ENCODE assay signal across 8 mouse cellular contexts in the genomic region with DNA sequence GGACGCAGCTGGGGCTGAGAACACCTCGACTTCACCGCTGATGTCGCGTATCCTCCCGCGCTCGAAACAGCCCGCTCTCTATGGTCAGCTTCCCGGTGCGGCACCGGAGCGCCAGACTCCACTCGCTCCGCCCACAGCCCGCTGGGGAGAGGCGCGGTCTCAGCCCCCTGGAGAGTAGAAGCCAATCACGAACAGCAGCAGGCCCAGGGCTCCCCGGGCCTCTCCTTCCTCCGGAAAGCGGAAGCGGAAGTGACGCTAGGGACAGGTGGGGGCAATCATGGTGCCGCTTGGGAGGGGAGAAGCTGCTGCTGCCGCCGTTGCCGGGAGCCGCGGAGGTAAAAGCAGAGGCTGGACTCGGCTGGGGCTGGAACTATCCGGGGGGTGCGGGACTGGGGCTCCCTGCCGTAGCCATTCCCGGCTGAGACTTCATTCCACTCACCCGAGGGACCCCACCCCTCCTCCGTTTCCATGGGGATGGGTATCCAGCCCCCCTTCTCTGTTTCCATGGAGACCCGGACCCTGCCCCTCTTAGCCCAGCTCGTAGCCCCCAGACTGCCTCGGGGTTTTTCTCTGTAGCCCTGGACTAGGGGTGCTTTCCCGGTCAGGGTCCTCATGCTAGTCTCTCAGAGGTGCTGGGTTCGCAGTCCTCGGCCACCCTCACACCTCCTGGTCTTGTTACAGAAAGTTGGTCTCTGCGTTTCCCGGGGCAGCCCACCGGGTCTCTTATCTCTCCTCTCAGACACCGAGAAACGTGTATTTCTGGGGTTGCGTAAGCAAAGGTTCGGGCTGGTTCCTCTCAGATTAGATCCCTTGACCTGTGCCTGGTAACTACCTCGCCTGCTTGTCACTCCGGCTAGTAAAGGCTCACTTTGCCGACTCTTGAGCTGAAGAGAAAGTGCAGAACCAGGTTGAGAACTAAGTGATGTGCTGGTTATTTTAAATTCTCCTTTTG. TPM values are rescaled to one million over a fixed set of nuclear protein-coding genes. Genes with fewer than 3 reads are reported as not detected.
DNase-seq lines count a peak whose midpoint lies in the region; ATAC-seq and TF ChIP-seq lines count a peak whose summit lies in the region.

No protein-coding gene starts in this region.

- peak overlapping the region; percentile 95 for H3K4me2 ChIP-seq in forebrain, embryonic 16.5 days (ENCODE audit: low read length)
- H3K4me2 ChIP-seq in lung, embryonic 15.5 days = peak overlapping the region; percentile 89

- H3K4me3 ChIP-seq in ES-E14 (ENCODE audit: insufficient read depth in 1 of 2, low read depth in 1 of 2, low read length in 2 of 2, poor library complexity in 1 of 2, severe bottlenecking in 1 of 2) = peak overlapping the region; percentile 95 to 99
- peak overlapping the region; percentile 77 for H3K4me3 ChIP-seq in forebrain, embryonic 16.5 days (replicated peaks; ENCODE audit: low read length)
- peak overlapping the region; percentile 100 for H3K4me3 ChIP-seq in lung, embryonic 15.5 days

- peak overlapping the region; percentile 96 for H3K9ac ChIP-seq in ES-E14 (ENCODE audit: insufficient read depth, low read depth, low read length, poor library complexity, severe bottlenecking)
- H3K9ac ChIP-seq in forebrain, embryonic 16.5 days (replicated peaks; ENCODE audit: low read depth, low read length) = peak overlapping the region; percentile 78
- peak overlapping the region; percentile 96 for H3K9ac ChIP-seq in lung, embryonic 15.5 days

- in situ Hi-C loops in ES-E14 (cut with MboI; ENCODE audit: low sequenced_read_pairs in 2 of 2, unreplicated experiment in 2 of 2) = no loop called here

- ATAC-seq in forebrain, embryonic 16.5 days = peak; percentile 100
- ATAC-seq in lung, embryonic 15.5 days (ENCODE audit: borderline replicate concordance, extremely low read depth, low FRiP score, low TSS enrichment) = peak; percentile 100

- H3K4me1 ChIP-seq in ES-E14 (ENCODE audit: control insufficient read depth in 2 of 2, insufficient read depth in 2 of 2, low read length in 2 of 2, poor library complexity in 1 of 2) = peaks cover 0 to 1% of the 10 kb centered on the region in 2 experiments; a peak in 3 of 4 replicates
- H3K4me1 ChIP-seq in forebrain, embryonic 16.5 days (replicated peaks; ENCODE audit: control insufficient read depth, insufficient read depth, low read length) = peaks cover 8% of the 10 kb centered on the region
- H3K4me1 ChIP-seq in lung, embryonic 15.5 days = peaks cover 12% of the 10 kb centered on the region

- WGBS in forebrain, embryonic 16.5 days = 2% methylated on average over 53 of the region's 53 CpGs
- under 1% methylated on average over 53 of the region's 53 CpGs for WGBS in lung, embryonic 15.5 days

- peaks cover 13% of the 10 kb centered on the region for H3K36me3 ChIP-seq in ES-E14 (ENCODE audit: control insufficient read depth, insufficient read depth, low read length, poor library complexity, severe bottlenecking)
- H3K36me3 ChIP-seq in forebrain, embryonic 16.5 days (ENCODE audit: control insufficient read depth, insufficient read depth) = peaks cover 11% of the 10 kb centered on the region; the same call in 1 of the 2 replicates
- H3K36me3 ChIP-seq in lung, embryonic 15.5 days = peaks cover 32% of the 10 kb centered on the region

- no peaks in the 10 kb centered on the region for H3K27me3 ChIP-seq in forebrain, embryonic 16.5 days (replicated peaks; ENCODE audit: control insufficient read depth, insufficient read depth, low read length)
- H3K27me3 ChIP-seq in lung, embryonic 15.5 days = no peaks in the 10 kb centered on the region

- peak overlapping the region; percentile 91 for H3K27ac ChIP-seq in ES-E14 (ENCODE audit: insufficient read depth, low read depth, low read length, poor library complexity, severe bottlenecking)
- peak overlapping the region; percentile 93 for H3K27ac ChIP-seq in forebrain, embryonic 16.5 days (ENCODE audit: low read length)
- peak overlapping the region; percentile 99 for H3K27ac ChIP-seq in lung, embryonic 15.5 days

- peak; percentile 90 for DNase-seq in ES-E14 (ENCODE audit: low read depth, low spot score)
- peak; percentile 95 for DNase-seq in cerebellum, adult 11-12 months
- DNase-seq in heart, postnatal 4 days = peak; percentile 98
- peak; percentile 93 to 94 for DNase-seq in layer of hippocampus, adult 8-10 months (ENCODE audit: low spot score in 2 of 2)
- DNase-seq in ovary, adult 18-20 months (ENCODE audit: low spot score) = peak; percentile 96
- DNase-seq in thymus, postnatal 0 days (ENCODE audit: low spot score) = peak; percentile 98

- no peaks in the 10 kb centered on the region for H3K9me3 ChIP-seq in ES-E14 (ENCODE audit: control insufficient read depth, insufficient read depth, low read depth, low read length)
- no peaks in the 10 kb centered on the region for H3K9me3 ChIP-seq in forebrain, embryonic 16.5 days (ENCODE audit: control insufficient read depth, low read length)
- H3K9me3 ChIP-seq in lung, embryonic 15.5 days = no peaks in the 10 kb centered on the region

TF ChIP-seq in ES-E14, 5 proteins besides CTCF, POLR2A, EP300 and RAD21:
- TF ChIP-seq HCFC1 (IDR thresholded peaks at IDR 0.05; ENCODE audit: borderline replicate concordance, insufficient read depth, low read length) = no peak; the same call in 1 of the 2 replicates
- no peak for TF ChIP-seq ZNF384 (IDR thresholded peaks at IDR 0.05; ENCODE audit: low read depth, low read length)
- TF ChIP-seq MAFK (IDR thresholded peaks at IDR 0.05; ENCODE audit: insufficient read depth, low read depth, low read length) = no peak
- TF ChIP-seq ZC3H11A (IDR thresholded peaks at IDR 0.05; ENCODE audit: borderline replicate concordance, low read depth, low read length) = no peak
- TF ChIP-seq CHD2 (IDR thresholded peaks at IDR 0.05; ENCODE audit: low read depth, low read length) = no peak

RNA-seq across cellular contexts. Expression of gene Mtf1, which starts 0.7 kb away (rescaled TPM):
- 10.1 and 15.4 TPM in 2 replicates for total RNA-seq in ES-E14 (2012; rRNA removed)
- 12.1 and 14.9 TPM in 2 replicates for polyA plus RNA-seq in forebrain, embryonic 16.5 days (2015; fragmentation: Nextera tagmentation; extraction: Ambion mirVana)
- 10 to 100 TPM; 15.2 to 15.3 TPM for total RNA-seq in heart, postnatal 4 days (2021)
- 10 to 100 TPM; 27.0 to 32.3 (median 27.9) TPM for total RNA-seq in layer of hippocampus, adult 8-10 months (2022)
- polyA plus RNA-seq in lung, embryonic 15.5 days (2015; fragmentation: Nextera tagmentation; extraction: Ambion mirVana) = 12.8 and 13.2 TPM in 2 replicates
- 13.2 and 14.2 TPM in 2 replicates for polyA plus RNA-seq in thymus, postnatal 0 days (2015; fragmentation: Nextera tagmentation; extraction: Ambion mirVana)

RNA-seq across cellular contexts. Expression of gene Yrdc, which starts 47.9 kb away (rescaled TPM):
- 82.7 and 85.3 TPM in 2 replicates for total RNA-seq in ES-E14 (2012; rRNA removed)
- polyA plus RNA-seq in forebrain, embryonic 16.5 days (2015; fragmentation: Nextera tagmentation; extraction: Ambion mirVana) = 50.3 and 51.2 TPM in 2 replicates
- total RNA-seq in heart, postnatal 4 days (2021) = 10 to 100 TPM; 25.9 to 28.4 TPM
- 10 to 100 TPM; 34.1 to 42.4 (median 40.9) TPM for total RNA-seq in layer of hippocampus, adult 8-10 months (2022)
- polyA plus RNA-seq in lung, embryonic 15.5 days (2015; fragmentation: Nextera tagmentation; extraction: Ambion mirVana) = 36.1 and 40.5 TPM in 2 replicates
- polyA plus RNA-seq in thymus, postnatal 0 days (2015; fragmentation: Nextera tagmentation; extraction: Ambion mirVana) = 42.2 and 49.4 TPM in 2 replicates

RNA-seq across cellular contexts. Expression of gene 1110065P20Rik, which starts 48.4 kb away (rescaled TPM):
- 21.4 and 25.8 TPM in 2 replicates for total RNA-seq in ES-E14 (2012; rRNA removed)
- 65.1 and 75.2 TPM in 2 replicates for polyA plus RNA-seq in forebrain, embryonic 16.5 days (2015; fragmentation: Nextera tagmentation; extraction: Ambion mirVana)
- 10 to 100 TPM; 29.8 to 35.6 TPM for total RNA-seq in heart, postnatal 4 days (2021)
- total RNA-seq in layer of hippocampus, adult 8-10 months (2022) = 10 to 100 TPM; 75.8 to 80.7 (median 78.8) TPM
- 58.2 and 59.0 TPM in 2 replicates for polyA plus RNA-seq in lung, embryonic 15.5 days (2015; fragmentation: Nextera tagmentation; extraction: Ambion mirVana)
- polyA plus RNA-seq in thymus, postnatal 0 days (2015; fragmentation: Nextera tagmentation; extraction: Ambion mirVana) = 37.4 and 42.6 TPM in 2 replicates

RNA-seq across cellular contexts. Expression of gene Maneal, which starts 59.4 kb away (rescaled TPM):
- 5.4 and 10.5 TPM in 2 replicates for total RNA-seq in ES-E14 (2012; rRNA removed)
- polyA plus RNA-seq in forebrain, embryonic 16.5 days (2015; fragmentation: Nextera tagmentation; extraction: Ambion mirVana) = 8.3 and 11.0 TPM in 2 replicates
- total RNA-seq in heart, postnatal 4 days (2021) = under 1 TPM in 1 of 2 experiments, not detected in 1; 0.11 TPM
- 10 to 100 TPM; 46.0 to 55.5 (median 50.6) TPM for total RNA-seq in layer of hippocampus, adult 8-10 months (2022)
- polyA plus RNA-seq in lung, embryonic 15.5 days (2015; fragmentation: Nextera tagmentation; extraction: Ambion mirVana) = 0.42 and 0.59 TPM in 2 replicates
- polyA plus RNA-seq in thymus, postnatal 0 days (2015; fragmentation: Nextera tagmentation; extraction: Ambion mirVana) = 0.15 and 0.25 TPM in 2 replicates

Comparison
In these comparisons a context has a peak if more than half of its experiments do, and no peak if none do; other contexts are left out.
1. Peak in every context shown above with its lines: DNase-seq, ATAC-seq, H3K4me3 ChIP-seq and H3K27ac ChIP-seq.